Mouse (Mus musculus) liver, embryonic 15.5 days (tissue): ENCODE data around the gene Hist2h4. TPM values are rescaled to one million over a fixed set of nuclear protein-coding genes. Genes with fewer than 3 reads are reported as not detected.
"Not testable (repeated sequence)": the region's sequence is repeated elsewhere in the genome, so short reads cannot be mapped to it uniquely, and the experiment has no call there.

Experiments used
- ATAC-seq: fragments of 200-750 bp; cut with Nextera tagmentation; 2 replicates; pipeline ENCODE4 v1.8.0; 2017; ENCODE audit warnings: moderate number of reproducible peaks, mild to moderate bottlenecking, moderate library complexity; ENCODE audit not compliant: insufficient read depth
- H3K27ac ChIP-seq: fragments of 300-500 bp; sonication (generic); replicated peaks from 2 replicates; pipeline ENCODE4 v1.5.1; 2015; ENCODE audit warnings: mild to moderate bottlenecking, inconsistent platforms
- H3K27me3 ChIP-seq: fragments of 300-500 bp; sonication (generic); 2 replicates; pipeline ENCODE4 v1.6.1; 2015; ENCODE audit warnings: mild to moderate bottlenecking, inconsistent platforms
- H3K36me3 ChIP-seq: fragments of 300-500 bp; sonication (generic); replicated peaks from 2 replicates; pipeline ENCODE4 v1.6.1; 2015; ENCODE audit warnings: moderate library complexity, mild to moderate bottlenecking, inconsistent platforms
- H3K4me1 ChIP-seq: fragments of 300-500 bp; sonication (generic); replicated peaks from 2 replicates; pipeline ENCODE4 v1.6.1; 2015; ENCODE audit warnings: inconsistent platforms
- H3K4me2 ChIP-seq: fragments of 300-500 bp; sonication (generic); 2 replicates; pipeline ENCODE4 v1.6.1; 2015; ENCODE audit warnings: moderate library complexity, mild to moderate bottlenecking, inconsistent platforms
- H3K4me3 ChIP-seq: fragments of 300-500 bp; sonication (generic); replicated peaks from 2 replicates; pipeline ENCODE4 v1.5.1; 2015; ENCODE audit warnings: mild to moderate bottlenecking, inconsistent platforms
- H3K9ac ChIP-seq: fragments of 300-500 bp; sonication (generic); 2 replicates; pipeline ENCODE4 v1.6.1; 2015; ENCODE audit warnings: moderate library complexity, mild to moderate bottlenecking, inconsistent platforms
- H3K9me3 ChIP-seq: fragments of 300-500 bp; sonication (generic); replicated peaks from 2 replicates; pipeline ENCODE4 v1.6.1; 2016; ENCODE audit warnings: inconsistent platforms
- WGBS: fragments of 180-500 bp; shearing (Covaris S2); methylation state at CpG from one replicate; pipeline ENCODE4 v1.1.7; 2015; ENCODE audit warnings: mixed read lengths; ENCODE audit not compliant: insufficient replicate concordance; 5-methylcytosine and 5-hydroxymethylcytosine counted together
- polyA plus RNA-seq: library from polyadenylated mRNA; unstranded; fragments of >200 nt; fragmentation: Nextera tagmentation; extraction: Ambion mirVana; gene quantifications from 2 replicates; pipeline ENCODE4 v1.2.1, GENCODE M21; 2015

The Hist2h4 gene
- polyA plus RNA-seq, 1 experiment from 2014 or later: 32.9 TPM

DNA sequence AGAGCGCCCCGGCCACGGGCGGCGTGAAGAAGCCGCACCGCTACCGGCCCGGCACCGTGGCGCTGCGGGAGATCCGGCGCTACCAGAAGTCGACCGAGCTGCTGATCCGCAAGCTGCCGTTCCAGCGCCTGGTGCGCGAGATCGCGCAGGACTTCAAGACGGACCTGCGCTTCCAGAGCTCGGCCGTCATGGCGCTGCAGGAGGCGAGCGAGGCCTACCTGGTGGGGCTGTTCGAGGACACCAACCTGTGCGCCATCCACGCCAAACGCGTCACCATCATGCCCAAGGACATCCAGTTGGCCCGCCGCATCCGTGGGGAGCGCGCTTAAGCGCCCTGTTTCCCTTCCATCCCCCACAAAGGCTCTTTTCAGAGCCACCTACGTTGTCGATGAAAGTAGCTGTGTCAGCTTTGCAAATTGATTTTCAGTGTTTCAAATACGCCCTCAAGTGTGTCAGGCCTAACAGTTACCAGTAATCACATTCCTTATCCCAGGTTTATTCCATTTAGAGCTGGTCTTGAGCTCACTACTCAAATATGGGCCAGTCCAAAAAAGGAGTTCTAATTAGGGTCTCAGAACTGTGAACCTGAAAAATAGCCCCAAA lies 5.8 kb upstream of the Hist2h4 start:
- peak; percentile 43 for ATAC-seq
- H3K27me3 ChIP-seq, H3K36me3 ChIP-seq, H3K9me3 ChIP-seq: not testable (repeated sequence)
- H3K9ac ChIP-seq: peak overlapping the region; percentile 74
- peaks cover 50% of the 10 kb centered on the region for H3K4me1 ChIP-seq
- H3K4me3 ChIP-seq: peak overlapping the region; percentile 66
- H3K27ac ChIP-seq: peak overlapping the region; percentile 100
- 0% methylated on average over 18 of the region's 44 CpGs for WGBS
- H3K4me2 ChIP-seq: peak overlapping the region; percentile 70

DNA sequence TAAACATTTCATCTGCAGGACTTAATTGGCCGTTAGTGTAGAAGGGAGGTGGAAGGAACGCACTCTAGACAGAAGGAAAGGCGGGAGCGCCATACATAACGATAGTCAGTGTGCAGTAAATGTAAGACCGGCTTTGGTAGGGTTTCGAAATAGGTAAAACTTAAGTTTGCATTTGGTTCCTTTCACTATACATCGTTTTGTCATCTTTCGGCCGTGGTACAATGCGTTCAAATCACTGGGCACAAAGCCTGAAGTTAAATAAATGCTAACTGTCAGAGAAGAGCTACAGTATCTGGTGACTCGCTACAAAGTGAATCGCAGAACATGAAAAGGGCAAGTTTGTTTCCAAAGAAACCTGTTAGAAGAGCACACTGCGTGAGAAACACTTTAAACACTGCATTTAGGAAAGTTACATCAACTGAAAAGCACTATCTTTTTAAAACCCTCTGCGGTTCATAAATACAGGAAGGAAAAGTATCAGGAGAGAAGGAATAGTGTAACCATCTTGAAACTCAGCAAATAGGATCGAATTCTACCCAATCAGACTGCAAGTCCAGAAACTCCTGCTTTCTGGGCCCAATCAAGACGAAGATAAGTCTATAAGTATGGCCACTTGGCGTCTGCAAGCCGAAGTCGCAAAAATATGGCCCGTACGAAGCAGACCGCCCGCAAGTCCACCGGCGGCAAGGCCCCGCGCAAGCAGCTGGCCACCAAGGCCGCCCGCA lies 5.1 kb upstream of the Hist2h4 start, which contains the start of gene Hist2h3b:
Hist2h3b (plus strand) TSS at position 604 of the 725 bp plus-strand sequence.
- no peaks in the 10 kb centered on the region for H3K27me3 ChIP-seq
- peaks cover 46% of the 10 kb centered on the region for H3K4me1 ChIP-seq
- no peaks in the 10 kb centered on the region for H3K9me3 ChIP-seq
- H3K27ac ChIP-seq: peak within 1 kb of the TSS; percentile 100
- H3K4me2 ChIP-seq: peak within 1 kb of the TSS; percentile 70
- peak; percentile 35 for ATAC-seq
- peak within 1 kb of the TSS; percentile 74 for H3K9ac ChIP-seq
- H3K36me3 ChIP-seq: no peaks in the 10 kb centered on the region
- peak within 1 kb of the TSS; percentile 66 for H3K4me3 ChIP-seq
- WGBS: 20% methylated on average over 30 of the region's 30 CpGs

DNA sequence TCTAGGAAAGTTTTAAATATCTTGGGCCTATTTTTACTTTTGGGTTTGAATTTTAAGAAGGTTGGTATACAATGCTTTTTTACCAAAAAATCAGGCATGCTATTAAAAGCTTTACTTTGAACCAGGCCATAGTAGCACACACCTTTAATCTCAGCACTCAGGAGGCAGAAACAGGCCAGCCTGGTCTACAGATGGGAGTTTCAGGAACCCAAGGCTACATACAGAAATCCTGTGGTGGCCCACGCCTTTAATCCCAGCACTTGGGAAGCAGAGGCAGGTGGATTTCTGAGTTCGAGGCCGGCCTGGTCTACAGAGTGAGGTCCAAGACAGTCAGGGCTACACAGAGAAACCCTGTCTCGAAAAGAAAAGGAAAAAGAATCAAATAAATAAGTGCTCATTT lies 4.4 kb upstream of the Hist2h4 start:
- Histone ChIP-seq H3K9ac (peak overlapping the region; percentile 54; the same call in 1 of the 2 replicates), H3K4me2 (peak overlapping the region; percentile 61), H3K27ac (peak overlapping the region; percentile 91), H3K9me3 (no peaks in the 10 kb centered on the region), H3K4me3 (peak overlapping the region; percentile 45), H3K27me3 (no peaks in the 10 kb centered on the region), H3K4me1 (peaks cover 46% of the 10 kb centered on the region), H3K36me3 (no peaks in the 10 kb centered on the region)
- no peak for ATAC-seq
- WGBS: 68% methylated on average over 4 of the region's 4 CpGs

DNA sequence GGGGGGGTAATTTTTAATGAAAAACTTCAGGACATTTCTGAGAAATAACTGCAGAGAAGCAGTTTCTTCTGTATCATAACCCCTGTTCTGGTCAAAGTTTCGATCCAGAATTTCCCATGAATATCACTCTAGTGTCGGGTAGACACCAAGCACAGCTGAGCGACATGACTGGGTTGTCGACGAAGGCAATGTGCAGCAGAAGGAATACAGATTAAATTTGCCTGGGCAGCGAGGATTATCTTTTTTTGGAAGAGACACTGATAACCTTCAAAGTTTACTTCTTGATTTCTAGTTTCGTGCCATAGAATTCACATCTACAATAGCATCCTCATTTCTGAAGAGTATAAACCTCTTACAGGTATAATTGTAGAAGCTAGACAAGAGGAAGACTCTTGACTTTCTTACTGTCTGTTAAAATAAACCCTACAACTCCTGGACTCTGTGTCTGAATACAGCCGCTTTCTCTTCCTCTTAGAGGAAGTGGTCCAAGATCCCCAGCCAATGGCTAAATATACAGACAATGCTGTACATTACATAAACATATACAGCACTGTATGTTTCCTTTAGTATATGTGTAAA lies 3.1 kb upstream of the Hist2h4 start:
- H3K4me2 ChIP-seq: peak overlapping the region; percentile 16; the same call in 1 of the 2 replicates

DNA sequence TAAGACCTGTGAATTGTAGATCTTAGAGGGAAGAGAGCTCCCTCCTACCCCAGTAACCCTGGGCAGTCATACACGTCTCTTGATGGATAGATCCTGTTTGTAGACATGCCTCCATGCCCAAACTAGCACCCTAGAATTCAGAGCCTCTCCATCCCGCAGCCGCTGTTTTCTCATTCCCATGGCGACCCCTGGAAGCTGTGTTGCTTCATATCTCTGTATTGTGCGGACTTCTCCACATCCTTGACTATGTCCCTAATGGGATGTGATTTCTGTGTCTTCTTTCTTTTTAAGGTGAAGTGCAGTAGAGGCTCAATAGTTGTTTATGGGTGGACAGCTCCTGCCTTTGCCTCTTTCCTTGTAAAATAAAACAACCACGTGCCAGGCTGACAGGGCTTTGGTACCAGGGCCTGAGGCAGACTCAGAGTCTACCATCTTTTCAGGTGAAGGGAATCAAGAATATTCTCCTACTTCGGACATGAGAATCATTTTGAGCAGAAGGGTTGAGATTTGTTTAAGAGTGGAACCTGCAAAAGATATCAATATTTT lies 1.4 kb upstream of the Hist2h4 start:
- Histone ChIP-seq H3K4me3 (peak overlapping the region; percentile 64), H3K9ac (peak overlapping the region; percentile 70)
- WGBS: 55% methylated on average over 7 of the region's 7 CpGs

More for the DNA sequence above, 3.1 kb upstream of the Hist2h4 start:
- no peak for ATAC-seq
- no peak overlapping the region for H3K4me3 ChIP-seq
- H3K27me3 ChIP-seq: no peaks in the 10 kb centered on the region
- H3K4me1 ChIP-seq: peaks cover 59% of the 10 kb centered on the region
- no peaks in the 10 kb centered on the region for H3K9me3 ChIP-seq
- H3K9ac ChIP-seq: peak overlapping the region; percentile 4
- 45% methylated on average over 8 of the region's 8 CpGs for WGBS
- peak overlapping the region; percentile 75 for H3K27ac ChIP-seq
- no peaks in the 10 kb centered on the region for H3K36me3 ChIP-seq

DNA sequence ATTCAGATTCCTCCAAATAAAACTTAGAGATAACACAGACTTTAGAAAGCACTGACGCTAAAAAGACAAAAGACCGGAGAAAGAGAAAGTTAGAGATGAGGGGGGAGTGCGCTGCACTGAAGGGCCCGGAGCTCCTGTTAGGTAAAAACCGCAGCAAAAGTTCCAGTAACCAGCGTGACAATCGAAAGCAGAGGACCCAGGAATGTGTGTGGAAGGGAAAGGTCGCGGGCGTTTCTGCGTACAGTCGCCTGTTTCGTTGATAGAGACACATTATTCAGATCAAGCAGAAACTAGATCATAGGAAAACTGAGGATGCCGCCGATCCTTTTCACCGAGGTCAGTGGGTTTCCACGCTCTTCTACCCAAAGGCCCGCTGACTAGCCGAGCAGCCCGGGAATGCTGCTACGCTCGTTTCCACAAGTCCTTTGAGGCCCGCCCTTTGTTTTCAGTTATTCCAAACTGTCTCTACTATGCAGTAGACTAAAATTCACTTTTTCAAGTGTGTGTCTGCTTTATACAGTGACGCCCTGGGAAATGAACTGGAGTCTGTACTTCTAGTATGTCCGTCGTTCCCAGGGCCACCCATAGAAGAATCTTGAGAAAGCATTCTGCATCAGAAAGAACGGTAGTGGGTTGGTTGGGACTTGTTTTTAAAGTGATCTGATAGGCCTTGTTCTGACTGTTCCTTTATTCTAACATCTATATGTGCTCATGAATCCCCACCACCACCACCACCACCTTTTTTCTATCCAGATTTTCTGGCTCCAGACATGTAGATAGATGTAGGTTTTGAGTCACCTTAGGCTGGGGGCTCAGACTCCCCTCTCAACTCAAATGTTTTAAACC lies 670 bp upstream of the Hist2h4 start:
- Histone ChIP-seq H3K27ac (peak overlapping the region; percentile 100), H3K4me3 (peak overlapping the region; percentile 64), H3K36me3 (no peaks in the 10 kb centered on the region), H3K4me1 (peaks cover 55% of the 10 kb centered on the region), H3K27me3 (no peaks in the 10 kb centered on the region), H3K9me3 (no peaks in the 10 kb centered on the region), H3K4me2 (peak overlapping the region; percentile 80), H3K9ac (peak overlapping the region; percentile 70)
- ATAC-seq: no peak
- 5% methylated on average over 27 of the region's 27 CpGs for WGBS

More for the DNA sequence above, 1.4 kb upstream of the Hist2h4 start:
- no peaks in the 10 kb centered on the region for H3K36me3 ChIP-seq
- peak overlapping the region; percentile 80 for H3K4me2 ChIP-seq
- H3K27ac ChIP-seq: peak overlapping the region; percentile 100
- ATAC-seq: no peak
- peaks cover 55% of the 10 kb centered on the region for H3K4me1 ChIP-seq
- H3K27me3 ChIP-seq: no peaks in the 10 kb centered on the region
- H3K9me3 ChIP-seq: no peaks in the 10 kb centered on the region

DNA sequence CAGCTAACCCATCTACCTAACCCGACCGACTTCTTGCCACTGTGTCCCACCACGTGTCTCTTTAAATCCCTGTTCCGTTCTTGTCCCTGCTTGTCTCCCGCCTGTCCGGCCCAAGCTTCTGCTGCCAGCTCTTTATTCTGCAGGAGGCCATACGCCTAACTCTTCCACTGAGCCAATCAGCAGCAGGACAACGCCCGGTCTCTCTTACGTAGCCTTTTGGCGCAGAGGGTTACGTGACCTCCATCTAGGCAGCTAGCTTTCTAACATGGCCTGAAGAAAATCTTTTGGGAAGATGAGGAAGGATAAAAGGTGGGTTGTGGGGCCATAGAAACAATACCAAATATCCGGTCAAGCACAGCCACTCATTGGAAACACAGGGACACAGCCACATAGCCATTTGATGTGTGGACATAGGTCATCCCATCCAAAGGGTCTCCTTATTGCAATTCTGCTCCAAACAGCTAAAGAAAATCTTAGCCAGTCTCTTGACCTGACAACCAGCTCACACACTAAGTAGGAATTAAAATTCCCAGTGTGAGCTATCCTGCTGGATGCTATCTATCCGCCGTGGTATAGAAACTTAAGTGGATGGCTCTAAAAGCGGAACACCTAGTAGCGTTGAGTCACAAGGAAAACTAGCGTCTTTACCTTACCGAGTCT lies 765 bp downstream of the Hist2h4 start:
- Histone ChIP-seq H3K4me1 (peaks cover 47% of the 10 kb centered on the region), H3K9ac (peak overlapping the region; percentile 70), H3K27ac (peak overlapping the region; percentile 100), H3K4me3 (peak overlapping the region; percentile 64), H3K9me3 (no peaks in the 10 kb centered on the region), H3K27me3 (no peaks in the 10 kb centered on the region), H3K4me2 (peak overlapping the region; percentile 80), H3K36me3 (no peaks in the 10 kb centered on the region)
- ATAC-seq: peak; percentile 71
- under 1% methylated on average over 19 of the region's 19 CpGs for WGBS

DNA sequence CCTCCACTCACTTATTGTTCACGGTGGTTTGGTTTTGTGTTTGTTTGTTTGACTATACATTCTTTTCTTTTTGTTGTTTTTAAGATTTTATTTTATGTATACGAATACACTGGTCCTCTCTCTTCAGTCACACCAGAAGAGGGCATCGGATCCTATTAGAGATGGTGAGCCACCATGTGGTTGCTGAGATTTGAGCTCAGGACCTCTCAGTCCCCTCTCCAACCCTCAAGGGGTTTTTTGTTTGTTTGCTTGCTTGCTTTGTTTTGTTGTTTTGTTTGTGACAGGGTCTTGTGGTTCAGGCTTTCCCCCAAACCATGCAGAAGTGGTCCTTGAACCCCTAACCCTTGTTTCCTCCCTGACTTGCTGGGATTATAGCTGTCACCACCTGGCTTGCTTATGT lies 1.5 kb downstream of the Hist2h4 start:
- Histone ChIP-seq H3K4me1 (peaks cover 46% of the 10 kb centered on the region), H3K4me2 (peak overlapping the region; percentile 80), H3K9me3 (no peaks in the 10 kb centered on the region), H3K4me3 (peak overlapping the region; percentile 64), H3K27me3 (no peaks in the 10 kb centered on the region), H3K36me3 (no peaks in the 10 kb centered on the region), H3K9ac (peak overlapping the region; percentile 70), H3K27ac (peak overlapping the region; percentile 100)
- 55% methylated on average over 3 of the region's 3 CpGs for WGBS
- no peak for ATAC-seq

DNA sequence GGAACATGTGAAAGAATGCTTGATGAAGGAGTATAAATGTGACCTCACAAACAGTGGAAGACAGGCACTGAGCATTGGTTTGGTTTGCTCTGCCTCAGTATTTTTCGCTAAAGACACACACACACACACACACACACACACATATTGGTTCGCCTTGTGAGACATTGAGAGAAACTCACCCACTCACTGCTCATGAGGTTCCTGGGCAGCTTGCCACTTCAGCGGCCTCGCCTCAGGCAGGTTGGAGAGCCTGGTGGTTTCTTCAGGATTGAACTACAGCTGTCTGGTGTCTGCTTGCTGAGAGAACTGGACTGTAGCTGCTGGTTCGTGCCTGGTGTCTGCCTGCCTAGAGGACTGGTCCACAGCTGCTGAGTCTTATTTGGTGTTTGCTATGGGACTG lies 2.9 kb downstream of the Hist2h4 start:
- Histone ChIP-seq H3K27me3 (no peaks in the 10 kb centered on the region), H3K4me2 (no peak overlapping the region), H3K36me3 (no peaks in the 10 kb centered on the region), H3K4me3 (no peak overlapping the region), H3K4me1 (peaks cover 47% of the 10 kb centered on the region), H3K9ac (no peak overlapping the region), H3K27ac (no peak overlapping the region), H3K9me3 (no peaks in the 10 kb centered on the region)
- ATAC-seq: no peak
- WGBS: 70% methylated on average over 5 of the region's 5 CpGs

DNA sequence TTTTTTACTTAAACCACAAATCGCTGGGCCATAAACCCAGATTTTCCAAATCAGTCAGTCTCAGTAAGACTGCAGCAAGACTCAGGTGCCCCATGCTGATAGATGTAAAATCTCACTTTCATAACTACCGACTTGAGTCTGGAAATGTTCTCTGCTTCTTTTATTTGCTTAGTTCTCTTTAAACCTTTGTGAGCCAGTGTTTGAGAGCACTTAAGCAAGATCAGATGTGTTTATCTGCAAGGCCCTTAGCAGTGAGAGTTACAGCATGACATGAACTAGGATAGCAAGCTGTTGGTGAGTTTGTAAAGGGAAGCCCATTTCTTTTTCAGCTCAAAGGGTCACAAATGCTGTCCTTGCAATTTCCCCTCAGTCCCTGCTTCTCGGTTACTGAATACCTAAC lies 5.9 kb downstream of the Hist2h4 start:
- Histone ChIP-seq H3K4me2 (no peak overlapping the region), H3K27me3 (no peaks in the 10 kb centered on the region), H3K9ac (no peak overlapping the region), H3K9me3 (no peaks in the 10 kb centered on the region), H3K4me1 (peaks cover 54% of the 10 kb centered on the region), H3K36me3 (no peaks in the 10 kb centered on the region), H3K4me3 (no peak overlapping the region), H3K27ac (no peak overlapping the region; the same call in 1 of the 2 replicates)
- ATAC-seq: no peak
- 66% methylated on average over 3 of the region's 3 CpGs for WGBS
